Mouse (Mus musculus) kidney, postnatal 0 days (tissue): ENCODE results near the gene Gm340. TPM values are rescaled to one million over a fixed set of nuclear protein-coding genes. Genes with fewer than 3 reads are reported as not detected.

ENCODE experiments used
- ATAC-seq: fragments of 200-750 bp; cut with Nextera tagmentation; replicated peaks from 2 replicates; pipeline ENCODE4 v1.8.0; 2017; ENCODE audit warnings: low read depth, moderate number of reproducible peaks, moderate TSS enrichment, moderate library complexity; ENCODE audit not compliant: low FRiP score
- DNase-seq: peaks from one replicate; pipeline ENCODE4 v3.0.0-alpha.2; 2016; ENCODE audit warnings: low spot score
- H3K27ac ChIP-seq: fragments of 300-500 bp; sonication (generic); 2 replicates; pipeline ENCODE4 v1.5.1; 2014; ENCODE audit warnings: mild to moderate bottlenecking
- H3K27me3 ChIP-seq: fragments of 300-500 bp; sonication (generic); 2 replicates; pipeline ENCODE4 v1.6.1; 2014; ENCODE audit warnings: low read length, mixed read lengths; ENCODE audit not compliant: insufficient read depth
- H3K36me3 ChIP-seq: fragments of 300-500 bp; sonication (generic); 2 replicates; pipeline ENCODE4 v1.6.1; 2014; ENCODE audit warnings: low read length, mixed read lengths; ENCODE audit not compliant: insufficient read depth
- H3K4me1 ChIP-seq: fragments of 300-500 bp; sonication (generic); replicated peaks from 2 replicates; pipeline ENCODE4 v1.6.1; 2014; ENCODE audit warnings: antibody characterized with exemption, low read length, mixed read lengths; ENCODE audit not compliant: insufficient read depth
- H3K4me2 ChIP-seq: fragments of 300-500 bp; sonication (generic); 2 replicates; pipeline ENCODE4 v1.6.1; 2014; ENCODE audit warnings: mild to moderate bottlenecking, low read length, moderate library complexity, mixed read lengths
- H3K4me3 ChIP-seq: fragments of 300-500 bp; sonication (generic); replicated peaks from 2 replicates; pipeline ENCODE4 v1.5.1; 2014; ENCODE audit warnings: low read depth, low read length
- H3K9ac ChIP-seq: fragments of 300-500 bp; sonication (generic); 2 replicates; pipeline ENCODE4 v1.6.1; 2014; ENCODE audit warnings: low read depth, low read length
- H3K9me3 ChIP-seq: fragments of 300-500 bp; sonication (generic); replicated peaks from 2 replicates; pipeline ENCODE4 v1.6.1; 2016; ENCODE audit warnings: low read length, inconsistent platforms, mixed read lengths
- CTCF ChIP-seq: IDR thresholded peaks from 2 replicates; pipeline ENCODE4 v1.5.1; 2016; ENCODE audit warnings: antibody characterized with exemption, low read depth, mild to moderate bottlenecking, moderate library complexity
- WGBS: fragments of 180-500 bp; shearing (Covaris S2); extraction: QIAGEN DNeasy Blood & Tissue Kit; methylation state at CpG from one replicate; pipeline ENCODE4 v1.1.7; 2014; 5-methylcytosine and 5-hydroxymethylcytosine counted together
- polyA plus RNA-seq: library from polyadenylated mRNA; unstranded; fragments of >200 nt; fragmentation: Nextera tagmentation; extraction: Ambion mirVana; gene quantifications from 2 replicates; pipeline ENCODE4 v1.2.1, GENCODE M21; 2015

The Gm340 gene
- polyA plus RNA-seq, 1 experiment from 2014 or later = 1.4 TPM

DNA sequence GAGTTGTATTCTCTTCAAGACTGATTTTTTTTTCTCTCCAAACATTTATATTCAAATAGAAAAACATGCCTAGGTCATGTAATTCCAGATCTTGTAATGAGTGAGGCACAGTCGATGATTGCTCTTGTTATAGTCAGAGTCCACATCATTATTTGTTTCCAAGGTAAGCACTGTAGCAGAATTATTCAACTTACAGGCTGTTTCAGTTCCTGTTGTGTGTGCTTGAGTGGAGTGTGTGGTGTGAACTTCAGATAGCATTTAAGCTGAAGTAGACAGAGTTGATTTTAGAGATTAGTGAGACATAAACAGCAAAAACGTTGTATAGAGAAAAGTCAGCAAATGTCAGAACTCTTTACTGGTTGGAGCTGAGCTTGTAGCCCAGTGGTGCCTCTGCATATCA is 13.4 kb upstream of the Gm340 start:
- no peaks in the 10 kb centered on the region for H3K9me3 ChIP-seq
- WGBS = 62% methylated on average over 2 of the region's 2 CpGs
- DNase-seq (no peak), ATAC-seq (no peak)
- no peak overlapping the region for H3K9ac ChIP-seq
- H3K36me3 ChIP-seq = no peaks in the 10 kb centered on the region
- H3K27ac ChIP-seq = no peak overlapping the region
- H3K4me1 ChIP-seq = no peaks in the 10 kb centered on the region
- TF ChIP-seq CTCF = no peak
- H3K27me3 ChIP-seq = no peaks in the 10 kb centered on the region
- no peak overlapping the region for H3K4me2 ChIP-seq
- no peak overlapping the region for H3K4me3 ChIP-seq

- Histone ChIP-seq H3K9ac (no peak overlapping the region), H3K27me3 (no peaks in the 10 kb centered on the region), H3K4me2 (no peak overlapping the region), H3K4me1 (no peaks in the 10 kb centered on the region), H3K4me3 (no peak overlapping the region), H3K27ac (no peak overlapping the region), H3K36me3 (no peaks in the 10 kb centered on the region), H3K9me3 (no peaks in the 10 kb centered on the region)
- DNase-seq (no peak), ATAC-seq (no peak)
- WGBS = 88% methylated on average over 2 of the region's 2 CpGs
- TF ChIP-seq CTCF = no peak
These were observed 8.5 kb upstream of the Gm340 start for GRCm38 (mm10) chr19:41573700-41574099.

GRCm38 (mm10) chr19:41577576-41577975 is 4.6 kb upstream of the Gm340 start:
- no peaks in the 10 kb centered on the region for H3K27me3 ChIP-seq
- ATAC-seq = no peak
- H3K9ac ChIP-seq = no peak overlapping the region
- H3K4me1 ChIP-seq = no peaks in the 10 kb centered on the region
- no peak for TF ChIP-seq CTCF
- DNase-seq = no peak
- H3K4me2 ChIP-seq = no peak overlapping the region
- H3K36me3 ChIP-seq = peaks cover 11% of the 10 kb centered on the region; the same call in 1 of the 2 replicates
- H3K4me3 ChIP-seq = no peak overlapping the region
- H3K27ac ChIP-seq = no peak overlapping the region
- H3K9me3 ChIP-seq = no peaks in the 10 kb centered on the region

DNA sequence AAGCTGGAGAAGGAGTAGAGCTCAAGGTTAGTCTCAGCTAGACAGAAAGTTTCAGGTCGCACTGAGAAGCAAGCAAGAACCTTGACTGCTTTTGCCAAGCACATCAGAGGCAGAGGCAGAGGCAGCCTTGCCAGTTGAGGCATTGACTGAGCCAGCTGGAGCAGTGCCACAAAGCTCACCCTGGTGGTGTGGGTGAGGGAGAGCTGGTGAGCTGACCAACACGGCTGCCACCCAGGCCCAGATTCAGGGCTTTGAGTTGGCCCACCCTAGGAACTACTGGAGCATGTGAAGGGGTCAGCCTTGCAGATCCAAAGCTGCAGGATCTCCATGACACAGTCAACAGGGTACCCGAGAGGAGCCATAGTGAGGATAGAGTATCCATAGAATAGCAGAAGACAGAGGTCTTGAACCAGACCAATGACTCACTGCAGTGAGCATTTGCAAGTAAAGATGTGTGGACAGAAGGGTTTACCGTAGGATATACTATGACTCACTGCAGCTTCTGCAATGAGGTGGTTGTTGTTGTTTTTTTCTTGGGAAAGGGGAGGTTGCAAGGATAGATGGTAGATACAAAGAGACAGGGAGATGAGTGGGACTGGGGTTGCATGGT is 2.8 kb upstream of the Gm340 start:
- H3K4me2 ChIP-seq = no peak overlapping the region
- H3K4me1 ChIP-seq = no peaks in the 10 kb centered on the region
- no peaks in the 10 kb centered on the region for H3K9me3 ChIP-seq
- ATAC-seq = no peak
- DNase-seq = no peak
- H3K27me3 ChIP-seq = no peaks in the 10 kb centered on the region
- TF ChIP-seq CTCF = no peak
- no peak overlapping the region for H3K9ac ChIP-seq
- H3K27ac ChIP-seq = no peak overlapping the region
- 78% methylated on average over 4 of the region's 4 CpGs for WGBS
- H3K36me3 ChIP-seq = peaks cover 16% of the 10 kb centered on the region
- H3K4me3 ChIP-seq = no peak overlapping the region

GRCm38 (mm10) chr19:41582918-41583514 is 846 bp downstream of the Gm340 start:
- no peak overlapping the region for H3K9ac ChIP-seq
- no peak overlapping the region for H3K27ac ChIP-seq
- H3K4me3 ChIP-seq = no peak overlapping the region
- ATAC-seq (no peak), DNase-seq (no peak)
- no peak overlapping the region for H3K4me2 ChIP-seq
- peaks cover 20% of the 10 kb centered on the region for H3K36me3 ChIP-seq
- H3K9me3 ChIP-seq = no peaks in the 10 kb centered on the region
- TF ChIP-seq CTCF = no peak
- H3K27me3 ChIP-seq = no peaks in the 10 kb centered on the region
- 98% methylated on average over 5 of the region's 5 CpGs for WGBS
- no peaks in the 10 kb centered on the region for H3K4me1 ChIP-seq

GRCm38 (mm10) chr19:41586752-41587151 is 4.6 kb downstream of the Gm340 start:
- 82% methylated on average over 10 of the region's 10 CpGs for WGBS
- H3K9ac ChIP-seq = no peak overlapping the region
- no peaks in the 10 kb centered on the region for H3K4me1 ChIP-seq
- H3K27me3 ChIP-seq = no peaks in the 10 kb centered on the region
- H3K4me3 ChIP-seq = no peak overlapping the region
- H3K27ac ChIP-seq = no peak overlapping the region
- H3K36me3 ChIP-seq = peaks cover 17% of the 10 kb centered on the region
- ATAC-seq (no peak), DNase-seq (no peak)
- no peaks in the 10 kb centered on the region for H3K9me3 ChIP-seq
- no peak overlapping the region for H3K4me2 ChIP-seq
- no peak for TF ChIP-seq CTCF
